In genomic region chr9:13690321-13690720, GRCm38 (mm10) we compare ENCODE assay signal across 11 mouse cellular contexts. TPM values are rescaled to one million over a fixed set of nuclear protein-coding genes. Genes with fewer than 3 reads are reported as not detected.
DNase-seq lines count a peak whose midpoint lies in the region; ATAC-seq lines count a peak whose summit lies in the region.
"Had no signal": no experiment of that assay in that cellular context is flagged by ENCODE, and none has a peak within 500 bp of the region (broad histone marks: within the 10 kb centered on the region; RNA-seq: fewer than 3 reads in every experiment).

No protein-coding gene starts in this region.

- 0 out of 2 replicates have a peak overlapping the region, but pooled peaks have one; percentile 28 for H3K9ac ChIP-seq in heart, embryonic 12.5 days
- H3K9ac ChIP-seq in hindbrain, embryonic 15.5 days, result no peak overlapping the region
- H3K9ac ChIP-seq in stomach, embryonic 16.5 days (ENCODE audit: low read length), result 0 out of 2 replicates have a peak overlapping the region, but pooled peaks have one; percentile 36
- H3K9ac ChIP-seq: intestine, embryonic 15.5 days had no signal

- H3K36me3 ChIP-seq in heart, embryonic 12.5 days, result no peaks in the 10 kb centered on the region
- no peaks in the 10 kb centered on the region for H3K36me3 ChIP-seq in hindbrain, embryonic 15.5 days
- H3K36me3 ChIP-seq in stomach, embryonic 16.5 days (ENCODE audit: control insufficient read depth, insufficient read depth, low read length), result no peaks in the 10 kb centered on the region
- H3K36me3 ChIP-seq: intestine, embryonic 15.5 days had no signal

- H3K27me3 ChIP-seq in heart, embryonic 12.5 days (replicated peaks), result no peaks in the 10 kb centered on the region
- H3K27me3 ChIP-seq in hindbrain, embryonic 15.5 days, result no peaks in the 10 kb centered on the region
- H3K27me3 ChIP-seq in stomach, embryonic 16.5 days (ENCODE audit: control insufficient read depth, insufficient read depth, low read length), result no peaks in the 10 kb centered on the region
- H3K27me3 ChIP-seq: intestine, embryonic 15.5 days had no signal

- H3K9me3 ChIP-seq in heart, embryonic 12.5 days (replicated peaks), result no peaks in the 10 kb centered on the region
- H3K9me3 ChIP-seq in hindbrain, embryonic 15.5 days, result no peaks in the 10 kb centered on the region
- H3K9me3 ChIP-seq in stomach, embryonic 16.5 days (replicated peaks; ENCODE audit: control insufficient read depth, low read length), result no peaks in the 10 kb centered on the region
- H3K9me3 ChIP-seq: intestine, embryonic 15.5 days had no signal

- 0 out of 2 replicates have a peak overlapping the region, but pooled peaks have one; percentile 20 for H3K4me3 ChIP-seq in heart, embryonic 12.5 days
- H3K4me3 ChIP-seq in hindbrain, embryonic 15.5 days, result no peak overlapping the region
- no peak overlapping the region for H3K4me3 ChIP-seq in stomach, embryonic 16.5 days (replicated peaks; ENCODE audit: low read length)
- H3K4me3 ChIP-seq: intestine, embryonic 15.5 days; myocyte had no signal

- DNase-seq in heart, postnatal 4 days, result no peak
- DNase-seq in right cerebral cortex, postnatal 10 days (ENCODE audit: low spot score in 2 of 2), result peak; percentile 39 to 51
- DNase-seq in right cerebral cortex, postnatal 14 days, result no peak
- no peak for DNase-seq in cerebellum, postnatal 14 days
- no peak for DNase-seq in kidney, adult 8-10 months
- DNase-seq: lung, adult 18-20 months had no signal

- no peak for ATAC-seq in heart, embryonic 12.5 days (ENCODE audit: insufficient number of reproducible peaks, low FRiP score)
- peak; percentile 45; the same call in 1 of the 2 replicates for ATAC-seq in hindbrain, embryonic 15.5 days (ENCODE audit: low FRiP score, low read depth)
- ATAC-seq in stomach, embryonic 16.5 days (ENCODE audit: insufficient read depth, low FRiP score), result no peak
- ATAC-seq: intestine, embryonic 15.5 days had no signal

- H3K4me2 ChIP-seq in heart, embryonic 12.5 days, result peak overlapping the region; percentile 61
- peak overlapping the region; percentile 39 for H3K4me2 ChIP-seq in hindbrain, embryonic 15.5 days
- peak overlapping the region; percentile 10; the same call in 1 of the 2 replicates for H3K4me2 ChIP-seq in stomach, embryonic 16.5 days (ENCODE audit: low read depth, low read length)
- H3K4me2 ChIP-seq: intestine, embryonic 15.5 days had no signal

- WGBS in heart, embryonic 12.5 days, result 21% methylated on average over 8 of the region's 8 CpGs
- 21% methylated on average over 8 of the region's 8 CpGs for WGBS in hindbrain, embryonic 15.5 days
- 22% methylated on average over 8 of the region's 8 CpGs for WGBS in stomach, embryonic 16.5 days

- no peak overlapping the region; the same call in 1 of the 2 replicates for H3K27ac ChIP-seq in heart, embryonic 12.5 days (ENCODE audit: poor library complexity, severe bottlenecking)
- peak overlapping the region; percentile 71 for H3K27ac ChIP-seq in hindbrain, embryonic 15.5 days (replicated peaks)
- H3K27ac ChIP-seq in stomach, embryonic 16.5 days (ENCODE audit: low read length), result no peak overlapping the region
- H3K27ac ChIP-seq: intestine, embryonic 15.5 days had no signal

- H3K4me1 ChIP-seq in heart, embryonic 12.5 days (replicated peaks), result peaks cover 48% of the 10 kb centered on the region
- peaks cover 17% of the 10 kb centered on the region for H3K4me1 ChIP-seq in hindbrain, embryonic 15.5 days (replicated peaks)
- peaks cover 17% of the 10 kb centered on the region for H3K4me1 ChIP-seq in stomach, embryonic 16.5 days (ENCODE audit: control insufficient read depth, insufficient read depth, low read length)
- H3K4me1 ChIP-seq: intestine, embryonic 15.5 days had no signal

RNA-seq across cellular contexts. Expression of gene Mtmr2, which starts 57.9 kb away (rescaled TPM):
- polyA plus RNA-seq in heart, embryonic 12.5 days (2016; fragmentation: Nextera tagmentation; extraction: Ambion mirVana), result 56.6 and 57.9 TPM in 2 replicates
- total RNA-seq in heart, postnatal 4 days (2021), result 10 to 100 TPM; 47.0 TPM
- polyA plus RNA-seq in hindbrain, embryonic 15.5 days (2015; fragmentation: Nextera tagmentation; extraction: Ambion mirVana), result 50.6 and 50.9 TPM in 2 replicates
- polyA plus RNA-seq in stomach, embryonic 16.5 days (2015; fragmentation: Nextera tagmentation; extraction: Ambion mirVana), result 65.7 and 70.4 TPM in 2 replicates

Comparison
In these comparisons a context has a peak if more than half of its experiments do, and no peak if none do; other contexts are left out.
1. DNase-seq: peak in right cerebral cortex, postnatal 10 days (2 of 2); none in heart, postnatal 4 days (single experiment), right cerebral cortex, postnatal 14 days (single experiment), cerebellum, postnatal 14 days (0 of 2) and kidney, adult 8-10 months (0 of 2).
2. H3K4me2 ChIP-seq: peak in every context shown above with its lines; median percentile 61 in heart, embryonic 12.5 days; 39 in hindbrain, embryonic 15.5 days; 10 in stomach, embryonic 16.5 days.